Mouse (Mus musculus) ES-Bruce4 (cell line): Measurements from ENCODE around the gene Olfr110. TPM values are rescaled to one million over a fixed set of nuclear protein-coding genes. Genes with fewer than 3 reads are reported as not detected.
"Not testable (repeated sequence)": the region's sequence is repeated elsewhere in the genome, so short reads cannot be mapped to it uniquely, and the experiment has no call there.

Experiments used
- H3K27ac ChIP-seq: 2 replicates; pipeline ENCODE4 v1.5.1; 2012; ENCODE audit warnings: low read length, inconsistent platforms; ENCODE audit not compliant: insufficient read depth
- H3K27me3 ChIP-seq: 2 replicates; pipeline ENCODE4 v1.6.1; 2012; ENCODE audit warnings: mild to moderate bottlenecking, low read length, inconsistent platforms; ENCODE audit not compliant: control insufficient read depth, poor library complexity, insufficient read depth, severe bottlenecking
- H3K36me3 ChIP-seq: 2 replicates; pipeline ENCODE4 v1.6.1; 2012; ENCODE audit warnings: inconsistent platforms, mild to moderate bottlenecking, low read length, moderate library complexity; ENCODE audit not compliant: control insufficient read depth, poor library complexity, insufficient read depth, severe bottlenecking
- H3K4me1 ChIP-seq: one replicate; pipeline ENCODE4 v1.8.1; 2011; ENCODE audit warnings: low read length; ENCODE audit not compliant: control insufficient read depth, insufficient read depth
- H3K4me3 ChIP-seq: 2 replicates; pipeline ENCODE4 v1.5.1; 2011; ENCODE audit warnings: low read depth, mild to moderate bottlenecking, low read length
- H3K9ac ChIP-seq: 2 replicates; pipeline ENCODE4 v1.6.1; 2012; ENCODE audit warnings: low read depth, mild to moderate bottlenecking, inconsistent platforms; ENCODE audit not compliant: poor library complexity, severe bottlenecking
- H3K9me3 ChIP-seq: replicated peaks from 2 replicates; pipeline ENCODE4 v1.6.1; 2012; ENCODE audit warnings: mild to moderate bottlenecking, low read length, inconsistent platforms; ENCODE audit not compliant: control insufficient read depth, poor library complexity, insufficient read depth, severe bottlenecking
- CTCF ChIP-seq: IDR thresholded peaks from one replicate; pipeline ENCODE4 v1.8.1; 2011; ENCODE audit warnings: low read depth, low read length
- EP300 ChIP-seq: IDR thresholded peaks from 2 replicates; pipeline ENCODE4 v1.6.1; 2011; ENCODE audit warnings: low read depth, low read length; ENCODE audit not compliant: insufficient read depth
- POLR2A ChIP-seq: IDR thresholded peaks from one replicate; pipeline ENCODE4 v1.8.1; 2011; ENCODE audit warnings: low read length; ENCODE audit not compliant: insufficient read depth
- polyA plus RNA-seq: library from polyadenylated mRNA; stranded (reverse); fragments of >200 nt; gene quantifications from 2 replicates; pipeline ENCODE4 v1.2.4, GENCODE M21; 2011; ENCODE audit warnings: low read depth; ENCODE audit not compliant: missing spikeins, insufficient read depth, insufficient read length

Gene Olfr110
- polyA plus RNA-seq, 1 experiment, result not detected

- H3K27ac ChIP-seq, result peak overlapping the region; percentile 19; the same call in 1 of the 2 replicates
- H3K4me1 ChIP-seq, result no peaks in the 10 kb centered on the region
- H3K4me3 ChIP-seq, result no peak overlapping the region
- no peaks in the 10 kb centered on the region for H3K27me3 ChIP-seq
- H3K36me3 ChIP-seq, result no peaks in the 10 kb centered on the region
- H3K9me3 ChIP-seq, result no peaks in the 10 kb centered on the region
- TF ChIP-seq POLR2A (no peak), EP300 (no peak), CTCF (no peak)
- H3K9ac ChIP-seq, result no peak overlapping the region
These were observed 42.9 kb downstream of the Olfr110 start for GRCm38 (mm10) chr17:37535173-37535572.

GRCm38 (mm10) chr17:37538416-37538815 lies 46.1 kb downstream of the Olfr110 start:
- H3K36me3 ChIP-seq, H3K4me3 ChIP-seq, H3K9me3 ChIP-seq, H3K4me1 ChIP-seq, H3K27me3 ChIP-seq, H3K9ac ChIP-seq, H3K27ac ChIP-seq: not testable (repeated sequence)

- Histone ChIP-seq H3K27ac (no peak overlapping the region), H3K9me3 (no peaks in the 10 kb centered on the region), H3K9ac (no peak overlapping the region), H3K36me3 (no peaks in the 10 kb centered on the region), H3K4me3 (no peak overlapping the region), H3K4me1 (no peaks in the 10 kb centered on the region), H3K27me3 (no peaks in the 10 kb centered on the region)
- no peak for TF ChIP-seq CTCF
- TF ChIP-seq EP300, result no peak
- no peak for TF ChIP-seq POLR2A
These were observed 49.3 kb downstream of the Olfr110 start for GRCm38 (mm10) chr17:37541454-37542119.

GRCm38 (mm10) chr17:37543800-37544435 lies 51.6 kb downstream of the Olfr110 start:
- Histone ChIP-seq H3K27ac (no peak overlapping the region), H3K36me3 (no peaks in the 10 kb centered on the region), H3K4me3 (no peak overlapping the region), H3K9me3 (no peaks in the 10 kb centered on the region), H3K4me1 (no peaks in the 10 kb centered on the region), H3K9ac (no peak overlapping the region), H3K27me3 (no peaks in the 10 kb centered on the region)
- TF ChIP-seq EP300 (no peak), POLR2A (no peak), CTCF (no peak)

Other genes starting within 250 kb of the Olfr110 start
- not detected in 2 replicates for gene Olfr98, start 228.7 kb upstream of the Olfr110 start, polyA plus RNA-seq
- gene H2-M3, start 222.2 kb upstream of the Olfr110 start, polyA plus RNA-seq, result 3.3 and 3.4 TPM in 2 replicates
- gene Olfr99, start 209.0 kb upstream of the Olfr110 start, polyA plus RNA-seq, result not detected in 2 replicates
- gene Olfr101, start 188.2 kb upstream of the Olfr110 start, polyA plus RNA-seq, result not detected in 2 replicates
- gene Olfr102, start 175.4 kb upstream of the Olfr110 start, polyA plus RNA-seq, result not detected in 2 replicates
- gene Olfr103, start 152.8 kb upstream of the Olfr110 start, polyA plus RNA-seq, result not detected in 2 replicates
- not detected in 2 replicates for gene Olfr104-ps, start 132.9 kb upstream of the Olfr110 start, polyA plus RNA-seq
- gene Olfr105-ps, start 113.4 kb upstream of the Olfr110 start, polyA plus RNA-seq, result not detected in 2 replicates
- gene Olfr106-ps, start 102.1 kb upstream of the Olfr110 start, polyA plus RNA-seq, result not detected in 2 replicates
- not detected in 2 replicates for gene Olfr107, start 93.2 kb upstream of the Olfr110 start, polyA plus RNA-seq
- not detected in 2 replicates for gene Olfr108, start 47.0 kb upstream of the Olfr110 start, polyA plus RNA-seq
- not detected in 2 replicates for gene Olfr109, start 33.6 kb upstream of the Olfr110 start, polyA plus RNA-seq
- gene H2-M2, start 8.9 kb upstream of the Olfr110 start, polyA plus RNA-seq, result 0.52 TPM in 1 of 2 replicates, not detected in the other
- gene Olfr111, start 15.6 kb downstream of the Olfr110 start, polyA plus RNA-seq, result not detected in 2 replicates
- not detected in 2 replicates for gene Olfr112, start 77.0 kb downstream of the Olfr110 start, polyA plus RNA-seq
- gene Olfr113, start 85.2 kb downstream of the Olfr110 start, polyA plus RNA-seq, result not detected in 2 replicates
- not detected in 2 replicates for gene Olfr114, start 100.3 kb downstream of the Olfr110 start, polyA plus RNA-seq
- gene Olfr115, start 134.6 kb downstream of the Olfr110 start, polyA plus RNA-seq, result not detected in 2 replicates
- gene Olfr116, start 134.7 kb downstream of the Olfr110 start, polyA plus RNA-seq, result not detected in 2 replicates
- not detected in 2 replicates for gene Olfr117, start 171.3 kb downstream of the Olfr110 start, polyA plus RNA-seq
- not detected in 2 replicates for gene Olfr118, start 174.5 kb downstream of the Olfr110 start, polyA plus RNA-seq
- gene Olfr119, start 204.1 kb downstream of the Olfr110 start, polyA plus RNA-seq, result not detected in 2 replicates
- gene Olfr120, start 229.3 kb downstream of the Olfr110 start, polyA plus RNA-seq, result not detected in 2 replicates